8 mouse cellular contexts compared by ENCODE assay signal in the genomic region with DNA sequence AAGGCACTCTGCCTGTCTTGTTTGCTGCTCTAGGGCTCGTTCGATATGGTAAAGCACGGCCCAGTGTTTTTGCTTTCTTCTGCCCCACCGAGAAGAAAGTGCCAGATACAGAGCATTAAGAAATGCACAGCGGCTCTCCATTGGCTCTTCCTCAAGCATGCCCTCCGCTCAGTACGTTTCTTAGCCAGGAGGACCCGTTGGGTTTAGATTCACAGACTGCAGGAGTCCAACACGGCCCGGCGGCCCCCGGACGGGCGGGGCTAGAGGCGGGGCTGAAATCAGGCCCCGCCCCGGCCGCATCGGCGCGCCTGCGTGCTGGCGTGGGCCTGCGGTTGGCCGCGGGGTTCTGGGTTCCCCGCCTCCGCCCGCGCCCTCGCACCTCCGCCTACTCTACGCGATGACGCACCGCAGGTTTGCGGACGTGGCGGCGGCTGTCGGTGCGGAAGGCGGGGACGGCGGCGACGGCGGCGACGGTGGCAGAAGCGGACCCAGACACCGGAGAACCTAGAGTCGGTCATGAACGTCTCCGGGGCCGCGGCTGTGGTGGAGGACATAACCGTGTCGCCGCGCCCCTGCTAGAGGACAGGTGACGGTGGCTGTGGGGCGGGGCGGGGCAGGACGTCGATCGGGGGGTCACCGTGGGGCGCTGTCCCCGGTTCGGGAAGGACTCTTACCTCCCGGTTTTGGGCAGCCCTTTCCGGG. TPM values are rescaled to one million over a fixed set of nuclear protein-coding genes. Genes with fewer than 3 reads are reported as not detected.
DNase-seq lines count a peak whose midpoint lies in the region; ATAC-seq lines count a peak whose summit lies in the region.

Gene Lysmd3, plus strand, starts transcription at position 313 of the 702 bp plus-strand sequence.

- peak within 1 kb of the TSS; percentile 80 for H3K9ac ChIP-seq in hindbrain, embryonic 15.5 days

- under 1% methylated on average over 65 of the region's 73 CpGs for WGBS in hindbrain, embryonic 15.5 days

- peak within 1 kb of the TSS; percentile 68 for H3K4me2 ChIP-seq in hindbrain, embryonic 15.5 days

- no peaks in the 10 kb centered on the region for H3K36me3 ChIP-seq in hindbrain, embryonic 15.5 days

- peak within 1 kb of the TSS; percentile 90 for H3K27ac ChIP-seq in hindbrain, embryonic 15.5 days (replicated peaks)

- H3K9me3 ChIP-seq in hindbrain, embryonic 15.5 days = no peaks in the 10 kb centered on the region

- peak within 1 kb of the TSS; percentile 73 for H3K4me3 ChIP-seq in hindbrain, embryonic 15.5 days

- no peaks in the 10 kb centered on the region for H3K27me3 ChIP-seq in hindbrain, embryonic 15.5 days

- DNase-seq in R1 (ENCODE audit: low read depth, low spot score) = peak; percentile 92
- peak; percentile 94 to 98 for DNase-seq in cerebellum, postnatal 25 days
- DNase-seq in frontal cortex, postnatal 36 days (ENCODE audit: low spot score in 2 of 2) = peak; percentile 92 to 95
- DNase-seq in left cerebral cortex, adult 11 months (ENCODE audit: low spot score) = peak; percentile 86
- DNase-seq in lung, postnatal 4 days = peak; percentile 95 to 97
- peak; percentile 91 for DNase-seq in retina, postnatal 7 days (ENCODE audit: low read depth, low spot score)
- DNase-seq in urinary bladder, adult 2 months (ENCODE audit: low spot score) = peak; percentile 86

- H3K4me1 ChIP-seq in hindbrain, embryonic 15.5 days (replicated peaks) = peaks cover 23% of the 10 kb centered on the region

- ATAC-seq in hindbrain, embryonic 15.5 days (ENCODE audit: low FRiP score, low read depth) = peak; percentile 100

RNA-seq across cellular contexts. Expression of gene Lysmd3, which starts in this region (rescaled TPM):
- polyA plus RNA-seq in hindbrain, embryonic 15.5 days (2015; fragmentation: Nextera tagmentation; extraction: Ambion mirVana) = 17.3 and 19.3 TPM in 2 replicates
- 12.8 and 13.6 TPM in 2 replicates for polyA plus RNA-seq in urinary bladder, adult 2 months (2012; rRNA removed)

Comparison
In these comparisons a context has a peak if more than half of its experiments do, and no peak if none do; other contexts are left out.
1. Peak in every context shown above with its lines: DNase-seq, ATAC-seq, H3K4me3 ChIP-seq and H3K27ac ChIP-seq.